Mouse (Mus musculus): ENCODE measurements around the gene Knl1.
A peak's percentile ranks its signal among the peaks of the same experiment; 100 is the strongest.
"Not testable (repeated sequence)": the region's sequence is repeated elsewhere in the genome, so short reads cannot be mapped to it uniquely, and the experiment has no call there.

Gene Knl1

GRCm38 (mm10) chr2:119046649-119047611 is at the start of gene Knl1:
TSS of gene Knl1 (plus strand) at chr2:119047119.
- DNase-seq (ENCODE audit: low spot score in 2 of 2), result peak; percentile 91 to 93

- no peak for DNase-seq (ENCODE audit: low spot score in 2 of 2)
Measured at GRCm38 (mm10) chr2:118998115-118998866, 48.6 kb upstream of the Knl1 start.

DNA sequence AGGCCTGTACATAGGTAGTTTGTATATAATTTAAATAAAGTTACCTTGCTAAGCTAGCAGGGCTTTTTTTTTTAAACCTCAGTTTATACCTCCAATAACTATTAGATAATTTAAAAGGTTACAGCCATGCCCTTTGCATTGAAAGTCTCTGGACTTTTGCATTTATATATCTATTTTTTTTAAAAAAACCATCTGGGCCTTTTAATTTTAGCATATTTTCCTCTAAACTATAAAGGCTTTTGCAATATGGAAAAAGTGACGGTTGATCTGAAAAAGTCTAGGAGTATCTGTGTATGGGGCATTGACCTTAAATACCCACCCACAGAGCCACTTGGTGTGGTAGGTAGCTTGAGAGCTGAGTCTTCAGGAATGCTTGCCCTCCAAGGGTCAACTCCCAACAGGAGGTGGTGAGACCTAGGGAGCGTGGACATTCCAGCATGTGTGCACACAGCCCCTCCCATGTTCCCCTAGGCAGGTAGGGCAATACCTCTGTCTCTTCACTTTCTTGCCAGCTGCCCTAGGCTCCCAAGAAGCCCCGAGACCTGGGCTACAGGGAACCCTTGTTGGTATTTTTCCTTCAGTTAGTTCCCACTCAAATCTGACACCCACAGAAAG is 47.8 kb upstream of the Knl1 start:
- no peak for DNase-seq (ENCODE audit: low spot score in 2 of 2)

- DNase-seq (ENCODE audit: low spot score in 2 of 2), result no peak
Measured at GRCm38 (mm10) chr2:119006886-119007285, 40.0 kb upstream of the Knl1 start.

DNA sequence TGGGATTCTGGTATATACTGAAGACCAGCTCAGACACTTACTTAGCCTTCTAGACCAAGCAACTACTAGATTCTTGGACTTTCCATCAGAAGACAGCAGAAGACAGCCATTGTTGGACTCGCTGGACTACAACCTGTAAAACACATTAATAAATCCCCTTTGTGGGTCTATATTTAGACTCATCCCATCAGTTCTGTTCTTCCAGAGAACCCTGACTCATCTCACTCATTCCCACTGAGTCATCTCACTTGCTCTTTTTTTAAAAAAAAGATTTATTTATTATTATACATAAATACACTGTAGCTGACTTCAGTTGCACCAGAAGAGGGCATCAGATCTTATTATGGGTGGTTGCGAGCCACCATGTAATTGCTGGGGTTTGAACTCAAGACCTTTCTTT is 37.5 kb upstream of the Knl1 start:
- DNase-seq (ENCODE audit: low spot score in 2 of 2), result no peak

GRCm38 (mm10) chr2:119014989-119015388 is 31.9 kb upstream of the Knl1 start:
- no peak for DNase-seq (ENCODE audit: low spot score in 2 of 2)

DNA sequence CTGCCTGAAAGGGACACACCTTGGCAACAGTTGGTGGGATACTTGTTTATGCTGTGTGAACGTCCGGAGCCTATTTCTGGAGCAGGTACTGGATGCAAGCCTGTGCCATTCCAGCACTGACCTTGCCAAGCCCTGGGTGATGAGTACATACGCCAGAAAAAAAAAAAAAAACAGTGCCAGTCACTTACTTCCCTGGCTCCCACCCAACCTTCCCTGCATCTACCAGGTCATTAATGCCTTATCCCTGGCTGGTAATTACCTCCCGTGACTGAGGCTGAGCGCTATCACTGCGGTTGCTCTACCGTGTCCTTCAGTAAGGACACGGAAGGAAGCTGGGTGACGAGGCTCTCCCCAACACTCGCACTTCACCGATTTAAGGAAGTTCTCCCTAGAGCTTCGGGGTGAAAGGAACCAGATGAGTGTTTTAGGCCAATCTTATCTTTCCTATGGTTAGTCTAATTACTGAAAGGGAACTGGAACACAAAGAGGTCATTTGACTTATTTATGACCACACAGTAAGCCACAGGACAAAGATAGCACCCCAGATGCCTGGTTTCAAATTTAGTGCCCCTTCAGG is 31.2 kb upstream of the Knl1 start:
- no peak for DNase-seq (ENCODE audit: low spot score in 2 of 2)

- DNase-seq (ENCODE audit: low spot score in 2 of 2), result not testable (repeated sequence)
Measured at GRCm38 (mm10) chr2:119016312-119016711, 30.6 kb upstream of the Knl1 start.

GRCm38 (mm10) chr2:119017647-119018046 is 29.3 kb upstream of the Knl1 start:
- no peak for DNase-seq (ENCODE audit: low spot score in 2 of 2)

- no peak for DNase-seq (ENCODE audit: low spot score in 2 of 2)
Measured at GRCm38 (mm10) chr2:119018391-119019122, 28.4 kb upstream of the Knl1 start.

GRCm38 (mm10) chr2:119019131-119019530 is 27.8 kb upstream of the Knl1 start:
- no peak for DNase-seq (ENCODE audit: low spot score in 2 of 2)

- no peak for DNase-seq (ENCODE audit: low spot score in 2 of 2)
Measured at GRCm38 (mm10) chr2:119019538-119019937, 27.4 kb upstream of the Knl1 start.

DNA sequence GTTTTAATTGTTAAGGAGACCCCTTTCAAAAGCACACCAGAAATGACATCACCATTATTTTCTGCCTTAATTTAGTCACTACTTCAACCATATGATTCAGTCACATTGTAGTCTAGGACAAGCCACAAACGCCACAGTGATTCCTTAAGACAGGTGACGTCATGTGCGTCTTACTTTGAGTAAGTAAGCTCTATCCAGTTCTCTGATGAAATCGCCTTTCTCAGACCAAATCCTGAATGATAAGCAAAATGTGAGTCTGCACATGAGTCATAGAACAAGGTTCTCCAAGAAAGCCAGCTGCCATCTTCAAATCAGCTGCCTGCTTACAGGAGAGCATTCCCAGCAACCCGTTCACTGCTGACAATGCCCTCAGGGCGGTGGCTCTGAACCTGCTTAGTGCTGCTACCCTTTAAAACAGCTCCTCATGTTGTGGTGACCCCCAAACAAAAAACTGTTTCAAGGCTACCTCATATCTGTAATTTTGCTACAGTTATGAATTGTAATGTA is 23.7 kb upstream of the Knl1 start:
- DNase-seq (ENCODE audit: low spot score in 2 of 2), result no peak

- no peak for DNase-seq (ENCODE audit: low spot score in 2 of 2)
Measured at GRCm38 (mm10) chr2:119024536-119025238, 22.2 kb upstream of the Knl1 start.

GRCm38 (mm10) chr2:119025239-119025616 is 21.7 kb upstream of the Knl1 start:
- no peak for DNase-seq (ENCODE audit: low spot score in 2 of 2)

- no peak for DNase-seq (ENCODE audit: low spot score in 2 of 2)
Measured at GRCm38 (mm10) chr2:119026951-119027350, 20.0 kb upstream of the Knl1 start.

- peak; percentile 96 to 98 for DNase-seq (ENCODE audit: low spot score in 2 of 2)
Measured at GRCm38 (mm10) chr2:119028941-119029551, 17.9 kb upstream of the Knl1 start, which contains the start of gene Ccdc32. TSS of gene Ccdc32 (minus strand) at chr2:119029393.

DNA sequence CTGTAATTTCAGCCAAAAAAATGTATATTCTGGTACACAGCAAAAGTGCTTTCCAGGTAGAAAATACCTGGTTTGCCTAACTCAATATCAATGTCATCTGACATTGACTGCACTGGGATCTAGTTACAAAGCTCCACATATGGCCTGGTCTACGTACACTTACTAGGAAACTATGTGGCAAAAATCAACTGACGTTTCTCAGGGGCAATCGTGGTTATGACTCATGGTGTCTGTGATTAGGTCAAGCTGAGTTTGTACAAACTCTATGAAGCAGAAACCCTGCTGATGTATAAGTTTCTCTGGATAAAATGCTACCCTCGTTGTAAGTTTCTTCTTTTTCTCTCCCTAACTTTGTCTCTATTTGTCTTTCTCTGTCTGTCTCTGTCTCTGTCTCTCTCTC is 14.7 kb upstream of the Knl1 start:
- DNase-seq (ENCODE audit: low spot score in 2 of 2), result no peak

GRCm38 (mm10) chr2:119034656-119035396 is 12.1 kb upstream of the Knl1 start, which contains the start of gene Rpusd2:
TSS of gene Rpusd2 (plus strand) at chr2:119034790.
- DNase-seq (ENCODE audit: low spot score in 2 of 2), result peak; percentile 90 to 93

Measured in right cerebral cortex, postnatal 36 days (tissue).